ENCODE assay signal across 24 mouse cellular contexts in genomic region chr2:125922149-125922548, GRCm38 (mm10).
A peak's percentile ranks its signal among the peaks of the same experiment; 100 is the strongest.
DNase-seq lines count a peak whose midpoint lies in the region; ATAC-seq and TF ChIP-seq lines count a peak whose summit lies in the region.
"Had no signal": no experiment of that assay in that cellular context is flagged by ENCODE, and none has a peak within 500 bp of the region (broad histone marks: within the 10 kb centered on the region; RNA-seq: fewer than 3 reads in every experiment).

No protein-coding gene starts in this region.

- H3K27ac ChIP-seq in embryonic facial prominence, embryonic 14.5 days (replicated peaks; ENCODE audit: low read depth, low read length): peak overlapping the region; percentile 7; the same call in 1 of the 2 replicates
- H3K27ac ChIP-seq in embryonic facial prominence, embryonic 10.5 days (replicated peaks): no peak overlapping the region
- H3K27ac ChIP-seq in testis, adult 2 months (ENCODE audit: control insufficient read depth, insufficient read depth, low read depth, low read length): peak overlapping the region; percentile 9
- H3K27ac ChIP-seq in embryonic fibroblast, embryonic 13.5 days (ENCODE audit: insufficient read depth, low read length): peak overlapping the region; percentile 75
- no peak overlapping the region for H3K27ac ChIP-seq in intestine, postnatal 0 days (ENCODE audit: low read depth, low read length)
- H3K27ac ChIP-seq: embryonic facial prominence, embryonic 15.5 days; forebrain, embryonic 12.5 days; forebrain, embryonic 15.5 days; heart, embryonic 15.5 days; hindbrain, embryonic 10.5 days; hindbrain, embryonic 13.5 days had no signal

- H3K9ac ChIP-seq in embryonic facial prominence, embryonic 14.5 days (ENCODE audit: low read depth, low read length): no peak overlapping the region
- no peak overlapping the region for H3K9ac ChIP-seq in intestine, postnatal 0 days (ENCODE audit: low read depth, low read length)
- H3K9ac ChIP-seq: embryonic facial prominence, embryonic 15.5 days; forebrain, embryonic 12.5 days; forebrain, embryonic 15.5 days; heart, embryonic 12.5 days; heart, embryonic 15.5 days; hindbrain, embryonic 13.5 days had no signal

- peaks cover 3% of the 10 kb centered on the region; the same call in 1 of the 2 replicates for H3K36me3 ChIP-seq in embryonic facial prominence, embryonic 14.5 days (ENCODE audit: control insufficient read depth, insufficient read depth, low read length)
- peaks cover 6% of the 10 kb centered on the region; the same call in 1 of the 2 replicates for H3K36me3 ChIP-seq in embryonic facial prominence, embryonic 10.5 days (replicated peaks)
- H3K36me3 ChIP-seq in testis, adult 2 months (ENCODE audit: control insufficient read depth, insufficient read depth, low read length): no peaks in the 10 kb centered on the region
- peaks cover 14% of the 10 kb centered on the region; the same call in 1 of the 2 replicates for H3K36me3 ChIP-seq in intestine, postnatal 0 days (ENCODE audit: control insufficient read depth, insufficient read depth)
- H3K36me3 ChIP-seq: embryonic facial prominence, embryonic 15.5 days; forebrain, embryonic 12.5 days; forebrain, embryonic 15.5 days; heart, embryonic 15.5 days; hindbrain, embryonic 13.5 days had no signal

- 94% methylated on average over 5 of the region's 5 CpGs for WGBS in embryonic facial prominence, embryonic 14.5 days
- 93% methylated on average over 5 of the region's 5 CpGs for WGBS in embryonic facial prominence, embryonic 10.5 days
- 95% methylated on average over 5 of the region's 5 CpGs for WGBS in intestine, postnatal 0 days

- no peaks in the 10 kb centered on the region for H3K27me3 ChIP-seq in embryonic facial prominence, embryonic 14.5 days (replicated peaks; ENCODE audit: control insufficient read depth, insufficient read depth, low read length)
- no peaks in the 10 kb centered on the region for H3K27me3 ChIP-seq in embryonic facial prominence, embryonic 10.5 days (replicated peaks; ENCODE audit: low read depth, poor library complexity, severe bottlenecking)
- H3K27me3 ChIP-seq in testis, adult 2 months (ENCODE audit: control insufficient read depth, insufficient read depth, low read length): no peaks in the 10 kb centered on the region
- H3K27me3 ChIP-seq in intestine, postnatal 0 days (replicated peaks; ENCODE audit: control insufficient read depth, insufficient read depth, low read length): no peaks in the 10 kb centered on the region
- H3K27me3 ChIP-seq: embryonic facial prominence, embryonic 15.5 days; forebrain, embryonic 12.5 days; forebrain, embryonic 15.5 days; heart, embryonic 12.5 days; heart, embryonic 15.5 days; hindbrain, embryonic 13.5 days had no signal

- H3K9me3 ChIP-seq in embryonic facial prominence, embryonic 14.5 days (ENCODE audit: control insufficient read depth, low read length): no peaks in the 10 kb centered on the region
- H3K9me3 ChIP-seq in embryonic facial prominence, embryonic 10.5 days: no peaks in the 10 kb centered on the region
- H3K9me3 ChIP-seq in intestine, postnatal 0 days (ENCODE audit: control insufficient read depth): no peaks in the 10 kb centered on the region
- H3K9me3 ChIP-seq: embryonic facial prominence, embryonic 15.5 days; forebrain, embryonic 12.5 days; forebrain, embryonic 15.5 days; heart, embryonic 12.5 days; heart, embryonic 15.5 days; hindbrain, embryonic 10.5 days; hindbrain, embryonic 13.5 days had no signal

- ATAC-seq in embryonic facial prominence, embryonic 14.5 days (ENCODE audit: low read depth): no peak
- no peak for ATAC-seq in intestine, postnatal 0 days
- ATAC-seq: CD4-positive, CD25-positive, alpha-beta regulatory T cell, adult 4 months; forebrain, embryonic 15.5 days; hindbrain, embryonic 16.5 days; intestine, embryonic 16.5 days had no signal

- no peak for TF ChIP-seq POLR2A in testis, adult 2 months (IDR thresholded peaks at IDR 0.05; ENCODE audit: control insufficient read depth, low read depth, low read length)
- no peak for TF ChIP-seq POLR2A in embryonic fibroblast, embryonic 13.5 days (IDR thresholded peaks at IDR 0.05; ENCODE audit: low read depth, low read length)

- no peak overlapping the region for H3K4me2 ChIP-seq in embryonic facial prominence, embryonic 14.5 days (ENCODE audit: low read depth, low read length)
- H3K4me2 ChIP-seq in intestine, postnatal 0 days (replicated peaks; ENCODE audit: low read depth): no peak overlapping the region
- H3K4me2 ChIP-seq: embryonic facial prominence, embryonic 15.5 days; forebrain, embryonic 12.5 days; forebrain, embryonic 15.5 days; heart, embryonic 12.5 days; heart, embryonic 15.5 days; hindbrain, embryonic 13.5 days had no signal

- peaks cover 6% of the 10 kb centered on the region for H3K4me1 ChIP-seq in embryonic facial prominence, embryonic 14.5 days (ENCODE audit: control insufficient read depth, insufficient read depth, low read length)
- peaks cover 6% of the 10 kb centered on the region; the same call in 1 of the 2 replicates for H3K4me1 ChIP-seq in embryonic facial prominence, embryonic 10.5 days
- no peaks in the 10 kb centered on the region for H3K4me1 ChIP-seq in testis, adult 2 months (ENCODE audit: control insufficient read depth, insufficient read depth, low read length)
- H3K4me1 ChIP-seq in embryonic fibroblast, embryonic 13.5 days (ENCODE audit: control insufficient read depth, insufficient read depth, low read length): peaks cover 17% of the 10 kb centered on the region
- no peaks in the 10 kb centered on the region for H3K4me1 ChIP-seq in intestine, postnatal 0 days (replicated peaks; ENCODE audit: control insufficient read depth, insufficient read depth, low read length)
- H3K4me1 ChIP-seq: embryonic facial prominence, embryonic 15.5 days had no signal

- H3K4me3 ChIP-seq in embryonic facial prominence, embryonic 14.5 days (ENCODE audit: low read depth, low read length): no peak overlapping the region
- no peak overlapping the region for H3K4me3 ChIP-seq in embryonic facial prominence, embryonic 10.5 days
- H3K4me3 ChIP-seq in testis, adult 2 months (ENCODE audit: control insufficient read depth, low read depth, low read length): no peak overlapping the region
- no peak overlapping the region for H3K4me3 ChIP-seq in embryonic fibroblast, embryonic 13.5 days (ENCODE audit: insufficient read depth, low read length)
- H3K4me3 ChIP-seq in intestine, postnatal 0 days (ENCODE audit: low read depth, low read length): no peak overlapping the region
- H3K4me3 ChIP-seq: embryonic facial prominence, embryonic 15.5 days; erythroblast, embryonic 14.5 days; forebrain, embryonic 12.5 days; forebrain, embryonic 15.5 days; heart, embryonic 12.5 days; heart, embryonic 15.5 days; hindbrain, embryonic 10.5 days; hindbrain, embryonic 13.5 days had no signal

- no peak for TF ChIP-seq CTCF in testis, adult 2 months (IDR thresholded peaks at IDR 0.05; ENCODE audit: control insufficient read depth, insufficient read depth, insufficient replicate concordance, low read depth, low read length)
- TF ChIP-seq CTCF in embryonic fibroblast, embryonic 13.5 days (IDR thresholded peaks at IDR 0.05; ENCODE audit: borderline replicate concordance, insufficient read depth, low read length): no peak
- no peak for TF ChIP-seq CTCF in intestine, postnatal 0 days (IDR thresholded peaks at IDR 0.05; ENCODE audit: low read depth)

- DNase-seq in embryonic facial prominence, embryonic 14.5 days (ENCODE audit: low spot score): no peak
- no peak for DNase-seq in embryonic facial prominence, embryonic 10.5 days (ENCODE audit: low spot score)
- no peak for DNase-seq in testis, postnatal 10 days (ENCODE audit: low spot score)
- no peak for DNase-seq in adrenal gland, postnatal 4 days (ENCODE audit: low spot score in 2 of 2)
- DNase-seq: B cell, adult 2 months; cerebellum, adult 11 months; cerebellum, adult 8-10 months; cerebellum, postnatal 10 days; cerebellum, postnatal 36 days; embryo, embryonic 11 days had no signal

Comparison
In these comparisons a context has a peak if more than half of its experiments do, and no peak if none do; other contexts are left out.
1. H3K27ac ChIP-seq: peak in embryonic facial prominence, embryonic 14.5 days (single experiment), testis, adult 2 months (single experiment) and embryonic fibroblast, embryonic 13.5 days (single experiment); none in embryonic facial prominence, embryonic 10.5 days (single experiment) and intestine, postnatal 0 days (single experiment).